Mouse (Mus musculus) myocyte (in vitro differentiated cells): ENCODE results near the gene Xirp2. TPM values are rescaled to one million over a fixed set of nuclear protein-coding genes. Genes with fewer than 3 reads are reported as not detected.

ENCODE experiments used
- H3K27me3 ChIP-seq: one replicate; pipeline ENCODE4 v1.6.1; 2011; ENCODE audit not compliant: control insufficient read depth, insufficient read depth, insufficient read length
- H3K36me3 ChIP-seq: one replicate; pipeline ENCODE4 v1.6.1; 2011; ENCODE audit not compliant: control insufficient read depth, insufficient read depth
- H3K4me2 ChIP-seq: one replicate; pipeline ENCODE4 v1.6.1; 2011; ENCODE audit warnings: low read depth, control low read depth
- H3K4me3 ChIP-seq: one replicate; pipeline ENCODE4 v1.5.1; 2011; ENCODE audit warnings: mild to moderate bottlenecking, control low read depth, moderate library complexity
- H3K79me2 ChIP-seq: one replicate; pipeline ENCODE4 v1.6.1; 2011; ENCODE audit not compliant: control insufficient read depth, insufficient read depth
- H3ac ChIP-seq: one replicate; pipeline ENCODE4 v1.6.1; 2011; ENCODE audit not compliant: control insufficient read depth, insufficient read length
- CEBPB ChIP-seq: IDR thresholded peaks from 2 replicates; pipeline ENCODE4 v1.6.1; 2011; ENCODE audit warnings: mild to moderate bottlenecking, moderate library complexity; ENCODE audit not compliant: poor library complexity, insufficient read depth, severe bottlenecking
- E2F4 ChIP-seq: IDR thresholded peaks from one replicate; pipeline ENCODE4 v1.6.1; 2011; ENCODE audit warnings: mild to moderate bottlenecking, control low read depth, moderate library complexity; ENCODE audit not compliant: insufficient read depth
- MAX ChIP-seq: IDR thresholded peaks from one replicate; pipeline ENCODE4 v1.6.1; 2011; ENCODE audit warnings: low read depth, mild to moderate bottlenecking, control low read depth
- MYOD1 ChIP-seq, 3 experiments: IDR thresholded peaks; one replicate each; pipeline ENCODE4 v1.6.1; 2011; ENCODE audit warnings: control low read depth in 2 of 3, low read depth in 2 of 3, mild to moderate bottlenecking in 2 of 3, moderate library complexity in 1 of 3; ENCODE audit not compliant: insufficient read length in 2 of 3, control insufficient read depth in 1 of 3
- MYOG ChIP-seq, 3 experiments: IDR thresholded peaks; one replicate each; pipeline ENCODE4 v1.6.1; 2011; ENCODE audit warnings: control low read depth in 2 of 3, low read depth in 2 of 3, mild to moderate bottlenecking in 2 of 3; ENCODE audit not compliant: insufficient read length in 2 of 3, control insufficient read depth in 1 of 3, insufficient read depth in 1 of 3
- POLR2A ChIP-seq: IDR thresholded peaks from one replicate; pipeline ENCODE4 v1.6.1; 2011; ENCODE audit warnings: low read depth, mild to moderate bottlenecking, control low read depth, moderate library complexity; ENCODE audit not compliant: insufficient read length
- POLR2AphosphoS2 ChIP-seq: IDR thresholded peaks from one replicate; pipeline ENCODE4 v1.6.1; 2011; ENCODE audit warnings: low read depth, control low read depth; ENCODE audit not compliant: insufficient read length
- REST ChIP-seq: IDR thresholded peaks from one replicate; pipeline ENCODE4 v1.6.1; 2011; ENCODE audit warnings: mild to moderate bottlenecking, control low read depth, moderate library complexity; ENCODE audit not compliant: insufficient read depth, insufficient read length
- SRF ChIP-seq: IDR thresholded peaks from one replicate; pipeline ENCODE4 v1.6.1; 2011; ENCODE audit warnings: low read depth; ENCODE audit not compliant: control insufficient read depth, insufficient read length
- TCF12 ChIP-seq: IDR thresholded peaks from one replicate; pipeline ENCODE4 v1.6.1; 2011; ENCODE audit warnings: mild to moderate bottlenecking, control low read depth; ENCODE audit not compliant: poor library complexity, insufficient read depth, severe bottlenecking
- TCF3 ChIP-seq: IDR thresholded peaks from one replicate; pipeline ENCODE4 v1.6.1; 2011; ENCODE audit warnings: low read depth, control low read depth; ENCODE audit not compliant: insufficient read length
- USF1 ChIP-seq: IDR thresholded peaks from one replicate; pipeline ENCODE4 v1.6.1; 2011; ENCODE audit warnings: low read depth, mild to moderate bottlenecking, control low read depth, moderate library complexity
- polyA plus RNA-seq: library from polyadenylated mRNA; unstranded; fragments of >200 nt; fragmentation: generic; extraction: Trizol; gene quantifications from one replicate; pipeline ENCODE4 v1.2.1, GENCODE M21; 2012; ENCODE audit warnings: missing spikeins

The Xirp2 gene
- polyA plus RNA-seq, 1 experiment = 0.46 TPM

DNA sequence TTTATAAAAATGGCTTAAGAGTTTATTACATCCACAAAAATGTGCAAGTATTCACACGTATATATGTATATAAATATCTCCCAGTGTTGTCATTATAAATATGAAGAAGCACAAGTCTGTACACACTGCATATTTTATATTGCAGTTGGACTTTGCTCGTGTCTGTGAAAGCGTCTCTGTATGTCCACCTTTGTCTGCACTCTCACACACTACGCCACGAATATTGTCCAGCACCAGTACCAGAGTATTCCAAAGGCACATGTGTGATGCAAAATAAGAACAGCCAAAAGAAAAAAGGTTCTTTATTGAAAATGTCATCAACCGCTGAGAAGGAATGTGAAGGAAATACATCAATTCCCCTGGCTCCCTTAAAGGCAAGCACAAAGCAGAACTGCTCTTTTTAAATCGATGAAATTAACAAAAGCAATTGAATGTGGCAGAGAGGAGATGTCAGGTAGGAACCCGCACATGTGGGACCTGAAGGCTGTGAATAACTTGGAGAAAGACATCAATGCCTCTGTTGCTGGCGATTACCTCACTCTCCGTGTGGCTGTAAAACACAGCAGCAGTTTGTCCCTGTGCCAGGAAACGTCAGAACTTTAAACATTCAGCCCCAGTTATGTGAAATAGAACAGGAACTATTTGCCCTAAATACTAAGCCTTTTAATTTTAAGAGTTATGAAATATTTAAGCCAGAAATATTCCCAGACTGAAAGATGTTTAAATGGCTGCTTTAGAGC lies 96.3 kb downstream of the Xirp2 start:
- no peak overlapping the region for H3K4me2 ChIP-seq
- TF ChIP-seq SRF (no peak), CEBPB (0 out of 2 replicates have a peak, but pooled peaks have one; percentile 51), USF1 (no peak), POLR2AphosphoS2 (no peak), TCF12 (no peak), E2F4 (no peak)
- H3K79me2 ChIP-seq = no peaks in the 10 kb centered on the region
- H3K36me3 ChIP-seq = no peaks in the 10 kb centered on the region
- no peaks in the 10 kb centered on the region for H3K27me3 ChIP-seq
- no peak overlapping the region for H3K4me3 ChIP-seq
- no peak overlapping the region for H3ac ChIP-seq

DNA sequence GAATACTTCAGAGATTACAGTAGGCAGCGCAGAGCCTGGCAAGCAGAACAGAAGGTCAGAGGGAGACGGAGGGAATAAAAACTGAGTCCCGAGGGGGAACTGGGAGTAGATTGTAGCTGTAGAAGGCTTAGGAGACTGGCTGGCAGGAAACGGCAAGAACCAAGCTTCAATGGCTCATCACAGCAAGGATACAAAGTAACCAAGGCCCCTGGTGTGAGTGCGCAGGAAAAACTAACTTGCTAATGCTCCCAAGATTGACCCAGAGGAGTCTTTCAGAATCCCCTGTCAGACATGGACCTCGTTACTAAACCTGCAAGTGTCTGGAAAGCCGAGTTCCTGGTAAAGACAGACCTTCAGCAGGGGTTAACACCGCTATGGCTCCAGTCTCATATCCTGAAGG lies 98.6 kb downstream of the Xirp2 start:
- Histone ChIP-seq H3ac (no peak overlapping the region), H3K27me3 (no peaks in the 10 kb centered on the region), H3K4me2 (no peak overlapping the region), H3K36me3 (no peaks in the 10 kb centered on the region), H3K4me3 (no peak overlapping the region), H3K79me2 (no peaks in the 10 kb centered on the region)
- TF ChIP-seq SRF (no peak), MAX (no peak), MYOG (IDR thresholded peaks at IDR 0.05; ENCODE audit: control insufficient read depth in 1 of 3, insufficient read depth in 1 of 3, insufficient read length in 2 of 3, low read depth in 2 of 3) (no peak), TCF12 (no peak), MYOD1 (IDR thresholded peaks at IDR 0.05; ENCODE audit: control insufficient read depth in 1 of 3, insufficient read length in 2 of 3, low read depth in 2 of 3) (no peak), REST (no peak), POLR2AphosphoS2 (no peak), E2F4 (no peak), USF1 (no peak), POLR2A (no peak), CEBPB (no peak), TCF3 (no peak)

DNA sequence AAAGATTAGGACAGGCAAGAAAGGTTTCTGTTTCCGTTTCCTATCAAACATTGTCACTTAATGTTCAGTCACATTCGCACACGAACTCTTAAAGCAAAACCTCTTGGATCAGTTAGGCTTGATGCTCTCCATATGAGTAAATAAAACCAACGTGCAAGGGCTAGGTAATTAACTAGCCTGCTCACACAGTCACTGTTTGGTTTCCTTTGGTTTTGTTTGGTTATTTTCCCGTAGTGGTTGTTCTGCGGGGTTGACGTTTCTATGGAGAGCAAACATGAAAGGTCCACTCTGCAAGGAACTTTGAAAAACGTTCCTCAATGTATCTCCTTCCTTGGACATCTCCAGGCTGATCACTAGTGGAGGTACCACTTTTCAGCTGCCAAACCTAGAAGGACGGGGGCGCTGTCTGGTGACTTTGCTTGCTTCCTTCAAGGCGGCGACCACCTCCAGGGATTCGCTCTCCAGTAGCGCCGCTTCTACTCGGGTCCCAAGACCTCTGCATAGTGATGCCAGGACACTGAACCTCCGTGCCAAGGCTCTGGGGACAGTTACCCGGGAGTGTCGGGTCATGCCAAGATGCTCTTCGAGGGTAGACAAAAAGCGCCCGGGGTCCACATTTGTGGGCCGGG lies 119.2 kb downstream of the Xirp2 start:
- Histone ChIP-seq H3ac (peak overlapping the region; percentile 23), H3K79me2 (no peaks in the 10 kb centered on the region), H3K36me3 (no peaks in the 10 kb centered on the region), H3K4me3 (peak overlapping the region; percentile 36), H3K27me3 (no peaks in the 10 kb centered on the region), H3K4me2 (peak overlapping the region; percentile 90)
- no peak for TF ChIP-seq USF1
- no peak for TF ChIP-seq E2F4
- TF ChIP-seq CEBPB = no peak
- TF ChIP-seq POLR2A = no peak
- TF ChIP-seq MYOD1 (IDR thresholded peaks at IDR 0.05; ENCODE audit: control insufficient read depth in 1 of 3, insufficient read length in 2 of 3, low read depth in 2 of 3) = no peak
- no peak for TF ChIP-seq REST
- TF ChIP-seq TCF12 = no peak
- TF ChIP-seq MYOG (IDR thresholded peaks at IDR 0.05; ENCODE audit: control insufficient read depth in 1 of 3, insufficient read depth in 1 of 3, insufficient read length in 2 of 3, low read depth in 2 of 3) = no peak

DNA sequence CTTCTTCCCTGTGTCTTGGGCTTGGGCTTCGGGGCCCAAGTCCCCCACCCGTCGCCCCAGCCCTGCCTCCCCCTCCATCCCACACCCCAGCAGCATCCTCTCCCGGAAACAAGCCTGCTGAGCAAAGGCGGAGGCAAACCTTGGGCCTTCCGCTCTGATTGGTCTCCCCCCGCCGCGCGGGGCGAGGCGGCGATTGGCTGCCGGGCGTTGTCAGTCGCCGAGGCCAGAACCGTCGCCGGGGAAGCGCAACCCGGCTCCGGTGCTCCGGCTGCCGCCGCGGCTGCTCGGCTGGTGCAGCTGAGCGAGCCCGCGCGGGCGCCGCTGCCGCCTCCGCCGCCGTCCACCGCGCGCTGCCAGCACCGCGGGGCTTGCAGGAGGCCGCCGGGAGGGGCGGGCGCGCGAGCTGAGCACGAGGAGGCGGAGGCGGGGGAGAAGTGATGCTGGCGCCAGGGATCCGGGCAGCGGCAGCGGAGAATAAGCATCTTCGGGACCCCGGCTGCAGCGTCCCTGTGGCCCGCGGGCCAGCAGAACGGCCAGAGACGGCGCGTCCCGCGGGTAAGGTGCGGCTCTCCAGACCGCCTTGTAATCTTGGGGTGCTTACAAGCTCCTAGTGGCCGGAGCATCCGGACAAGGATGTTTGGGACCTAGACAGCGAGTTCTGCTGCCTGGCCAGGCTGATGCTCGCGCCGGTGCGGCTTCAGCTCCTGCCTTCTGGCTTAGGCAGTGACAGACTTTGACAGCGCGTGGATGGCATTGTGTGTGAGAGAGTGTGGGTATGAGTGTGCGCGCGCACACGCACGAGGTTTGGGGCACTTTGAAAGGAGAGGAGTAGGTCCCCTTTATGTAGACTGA lies 119.9 kb downstream of the Xirp2 start, which contains the start of gene B3galt1:
Gene B3galt1 (plus strand): TSS at position 392 of the 852 bp plus-strand sequence.
- peak in 1 of 3 experiments; percentile 21 for TF ChIP-seq MYOD1 (IDR thresholded peaks at IDR 0.05; ENCODE audit: control insufficient read depth in 1 of 3, insufficient read length in 2 of 3, low read depth in 2 of 3)
- TF ChIP-seq POLR2AphosphoS2 = no peak

DNA sequence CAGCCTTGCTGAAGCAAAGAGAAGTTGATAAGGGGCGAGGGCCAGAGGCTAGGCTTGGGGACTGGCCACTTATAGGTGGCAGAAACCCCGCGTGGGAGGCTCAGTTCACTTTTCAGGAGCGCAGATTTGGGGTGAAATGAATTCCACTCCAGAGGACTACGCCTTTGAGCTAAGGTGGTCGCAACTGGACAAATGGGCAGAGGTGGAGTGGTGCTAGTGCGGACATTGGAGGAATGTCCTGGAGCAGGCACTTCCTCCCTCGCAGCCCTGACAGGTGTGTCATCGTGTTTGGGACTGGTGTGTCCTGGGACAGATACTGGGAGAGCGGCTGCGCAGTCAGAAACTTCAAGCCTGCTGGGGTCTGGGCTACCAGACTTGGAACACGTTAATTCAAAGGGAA lies 120.8 kb downstream of the Xirp2 start:
- TF ChIP-seq E2F4 (no peak), POLR2AphosphoS2 (no peak), SRF (no peak), MYOD1 (IDR thresholded peaks at IDR 0.05; ENCODE audit: control insufficient read depth in 1 of 3, insufficient read length in 2 of 3, low read depth in 2 of 3) (peak in 1 of 3 experiments; percentile 36), TCF3 (no peak), MYOG (IDR thresholded peaks at IDR 0.05; ENCODE audit: control insufficient read depth in 1 of 3, insufficient read depth in 1 of 3, insufficient read length in 2 of 3, low read depth in 2 of 3) (no peak)
- H3K36me3 ChIP-seq = no peaks in the 10 kb centered on the region
- peak overlapping the region; percentile 90 for H3K4me2 ChIP-seq
- no peaks in the 10 kb centered on the region for H3K27me3 ChIP-seq
- H3K79me2 ChIP-seq = no peaks in the 10 kb centered on the region
- peak overlapping the region; percentile 23 for H3ac ChIP-seq
- peak overlapping the region; percentile 36 for H3K4me3 ChIP-seq

More for the DNA sequence above, 119.9 kb downstream of the Xirp2 start, which contains the start of gene B3galt1:
- no peaks in the 10 kb centered on the region for H3K79me2 ChIP-seq
- H3ac ChIP-seq = peak within 1 kb of the TSS; percentile 23
- H3K36me3 ChIP-seq = no peaks in the 10 kb centered on the region
- peak within 1 kb of the TSS; percentile 90 for H3K4me2 ChIP-seq
- no peaks in the 10 kb centered on the region for H3K27me3 ChIP-seq
- peak within 1 kb of the TSS; percentile 36 for H3K4me3 ChIP-seq
